Mouse (Mus musculus): Measurements from ENCODE around the gene Srrt. TPM values are rescaled to one million over a fixed set of nuclear protein-coding genes. Genes with fewer than 3 reads are reported as not detected.

Gene Srrt
- total RNA-seq, 2 experiments from 2014 or later = 223 to 232 TPM

DNA sequence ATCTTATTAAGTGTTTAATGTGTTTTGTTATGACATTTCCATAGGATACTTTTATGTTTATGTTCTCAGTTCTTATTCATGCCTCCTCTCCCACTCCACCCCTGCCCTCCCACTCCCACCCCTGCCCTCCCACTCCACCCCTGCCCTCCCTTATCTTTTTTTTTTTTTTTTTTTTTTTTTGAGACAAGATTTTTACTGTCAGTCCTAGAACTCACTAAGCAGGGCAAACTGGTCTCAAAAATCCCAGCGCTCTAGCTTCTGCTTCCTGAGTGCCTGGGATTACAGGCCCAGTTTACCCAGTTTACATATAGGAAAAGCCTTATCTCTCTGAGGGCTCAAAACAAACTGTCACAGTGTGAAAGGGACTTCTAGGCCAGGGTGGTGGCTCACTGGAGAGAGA lies 38.9 kb upstream of the Srrt start:
- no peak for DNase-seq (ENCODE audit: low spot score in 2 of 2)
- no peak overlapping the region for H3K27ac ChIP-seq
- TF ChIP-seq CTCF (conservative IDR thresholded peaks at IDR 0.05) = no peak
- no peak overlapping the region for H3K4me3 ChIP-seq

DNA sequence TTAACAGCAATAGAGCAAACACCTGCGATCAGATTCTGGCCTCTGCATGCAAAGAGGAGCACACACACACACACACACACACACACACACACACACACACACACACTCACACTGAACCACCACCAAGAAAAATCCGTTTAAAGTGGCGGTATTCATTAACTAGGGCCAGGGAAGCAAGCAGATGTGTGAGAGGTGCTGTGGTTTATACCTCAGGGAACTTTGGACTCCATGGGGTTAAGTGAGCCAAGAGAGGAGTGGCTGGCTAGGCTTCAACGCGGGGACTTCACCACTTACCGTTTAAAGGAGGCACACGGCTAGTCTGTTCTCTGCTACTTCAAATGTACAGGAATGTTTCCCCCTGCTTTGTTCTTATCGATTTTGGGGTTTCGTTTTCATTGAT lies 38.3 kb upstream of the Srrt start:
- H3K27ac ChIP-seq = no peak overlapping the region
- no peak for DNase-seq (ENCODE audit: low spot score in 2 of 2)
- no peak overlapping the region for H3K4me3 ChIP-seq
- TF ChIP-seq CTCF (conservative IDR thresholded peaks at IDR 0.05) = no peak

DNA sequence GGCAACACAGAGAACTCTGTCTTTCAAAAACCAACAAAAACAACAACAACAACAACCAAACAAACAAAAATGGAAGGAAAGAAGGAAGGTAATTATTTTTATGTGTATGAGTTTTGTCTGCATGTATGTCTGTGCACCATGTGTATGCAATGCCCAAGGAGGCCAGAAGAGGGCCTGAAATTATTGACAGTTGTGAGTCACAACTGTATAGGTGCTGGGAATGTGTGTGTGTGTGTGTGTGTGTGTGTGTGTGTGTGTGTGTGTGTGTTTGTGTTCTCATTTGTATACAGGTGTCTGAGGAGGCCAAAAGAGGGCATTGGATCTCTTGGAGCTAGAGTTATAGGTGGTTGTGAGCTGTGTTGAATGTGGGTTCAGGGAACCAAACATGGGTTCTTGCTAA lies 36.4 kb upstream of the Srrt start:
- TF ChIP-seq CTCF (conservative IDR thresholded peaks at IDR 0.05) = 0 out of 2 replicates have a peak, but pooled peaks have one; percentile 6
- H3K27ac ChIP-seq = no peak overlapping the region
- no peak for DNase-seq (ENCODE audit: low spot score in 2 of 2)
- H3K4me3 ChIP-seq = no peak overlapping the region

GRCm38 (mm10) chr5:137343412-137343811 lies 35.9 kb upstream of the Srrt start:
- DNase-seq (ENCODE audit: low spot score in 2 of 2) = no peak
- H3K4me3 ChIP-seq = no peak overlapping the region
- TF ChIP-seq CTCF (conservative IDR thresholded peaks at IDR 0.05) = no peak
- no peak overlapping the region for H3K27ac ChIP-seq

DNA sequence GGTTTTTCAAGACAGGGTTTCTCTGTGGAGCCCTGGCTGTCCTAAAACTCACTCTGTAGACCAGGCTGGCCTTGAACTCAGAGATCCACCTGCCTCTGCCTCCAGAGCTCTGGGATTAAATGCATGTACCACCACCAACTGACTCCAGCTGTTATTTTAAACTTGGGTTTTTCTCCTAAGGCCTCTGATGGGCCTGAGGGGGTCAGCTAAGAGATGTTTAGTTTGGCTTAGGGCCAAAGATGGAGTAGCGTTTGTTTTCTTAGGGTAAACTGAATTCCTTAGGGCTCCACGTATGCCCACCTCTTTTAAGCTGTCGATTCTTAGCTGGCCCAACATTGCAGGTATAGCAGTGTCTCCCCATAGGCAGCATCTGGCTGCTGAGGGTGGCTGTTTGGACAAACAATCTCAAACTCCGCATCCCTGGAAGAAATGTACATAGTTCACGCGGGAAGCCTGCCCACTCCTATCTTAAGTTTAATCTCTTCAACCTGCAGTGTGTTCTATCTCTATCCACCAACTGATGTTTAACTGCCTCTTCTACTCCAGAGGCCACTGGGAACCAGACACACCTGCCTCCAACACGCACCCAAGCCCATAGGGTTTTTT lies 35.0 kb upstream of the Srrt start:
- no peak for TF ChIP-seq CTCF (conservative IDR thresholded peaks at IDR 0.05)
- H3K4me3 ChIP-seq = no peak overlapping the region
- H3K27ac ChIP-seq = no peak overlapping the region
- DNase-seq (ENCODE audit: low spot score in 2 of 2) = no peak

GRCm38 (mm10) chr5:137340222-137340621 lies 32.7 kb upstream of the Srrt start:
- peak overlapping the region; percentile 81; the same call in 1 of the 2 replicates for H3K27ac ChIP-seq
- no peak for TF ChIP-seq CTCF (conservative IDR thresholded peaks at IDR 0.05)
- no peak for DNase-seq (ENCODE audit: low spot score in 2 of 2)
- H3K4me3 ChIP-seq = no peak overlapping the region; the same call in 1 of the 2 replicates

DNA sequence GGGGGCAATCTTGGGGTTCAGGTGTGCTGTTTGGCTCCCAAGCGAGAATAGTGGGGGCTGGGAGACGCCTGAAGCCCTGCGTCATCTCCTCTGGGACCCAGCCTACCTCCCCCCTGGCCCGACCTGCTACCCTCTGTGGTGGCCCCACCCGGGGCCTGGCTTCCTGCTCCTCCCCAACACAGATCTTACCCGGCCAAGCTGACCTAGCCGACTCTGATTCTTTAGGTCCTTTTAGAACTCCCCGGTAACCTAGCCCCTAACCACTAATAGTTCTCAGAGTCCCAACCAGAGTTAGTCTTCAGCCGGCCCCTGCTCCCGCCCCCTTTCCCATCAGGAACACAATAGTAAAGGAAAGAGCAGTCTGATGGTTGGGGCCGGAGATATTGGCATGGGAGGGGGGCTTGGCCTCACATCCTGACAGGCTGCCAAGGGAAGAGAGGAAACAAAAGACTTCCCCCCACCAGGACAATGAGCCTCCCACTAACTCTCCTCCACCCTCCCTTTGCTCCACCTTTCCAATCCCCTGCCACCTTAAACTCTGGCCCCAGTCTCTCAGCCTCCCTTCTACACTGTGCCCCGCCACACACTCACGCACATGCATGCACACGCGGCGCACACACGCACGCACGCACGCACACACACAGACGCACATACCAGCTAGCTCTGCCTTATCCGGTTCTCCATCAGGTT lies 32.0 kb upstream of the Srrt start:
- DNase-seq (ENCODE audit: low spot score in 2 of 2) = peak in 1 of 2 experiments; percentile 24
- Histone ChIP-seq H3K27ac (peak overlapping the region; percentile 81), H3K4me3 (peak overlapping the region; percentile 63)
- no peak for TF ChIP-seq CTCF (conservative IDR thresholded peaks at IDR 0.05)

GRCm38 (mm10) chr5:137338663-137339289 lies 31.3 kb upstream of the Srrt start:
- peak overlapping the region; percentile 63 for H3K4me3 ChIP-seq
- no peak for DNase-seq (ENCODE audit: low spot score in 2 of 2)
- H3K27ac ChIP-seq = peak overlapping the region; percentile 81
- TF ChIP-seq CTCF (conservative IDR thresholded peaks at IDR 0.05) = no peak

- peak; percentile 91 to 94 for DNase-seq (ENCODE audit: low spot score in 2 of 2)
- Histone ChIP-seq H3K27ac (peak overlapping the region; percentile 81), H3K4me3 (peak overlapping the region; percentile 63)
- no peak for TF ChIP-seq CTCF (conservative IDR thresholded peaks at IDR 0.05)
Measured at GRCm38 (mm10) chr5:137338256-137338655, 30.8 kb upstream of the Srrt start.

GRCm38 (mm10) chr5:137337190-137337589 lies 29.7 kb upstream of the Srrt start:
- Histone ChIP-seq H3K27ac (no peak overlapping the region), H3K4me3 (no peak overlapping the region)
- DNase-seq (ENCODE audit: low spot score in 2 of 2) = no peak
- TF ChIP-seq CTCF (conservative IDR thresholded peaks at IDR 0.05) = no peak

- TF ChIP-seq CTCF (conservative IDR thresholded peaks at IDR 0.05) = no peak
- Histone ChIP-seq H3K27ac (no peak overlapping the region), H3K4me3 (no peak overlapping the region)
- DNase-seq (ENCODE audit: low spot score in 2 of 2) = no peak
Measured at GRCm38 (mm10) chr5:137335066-137335465, 27.6 kb upstream of the Srrt start.

DNA sequence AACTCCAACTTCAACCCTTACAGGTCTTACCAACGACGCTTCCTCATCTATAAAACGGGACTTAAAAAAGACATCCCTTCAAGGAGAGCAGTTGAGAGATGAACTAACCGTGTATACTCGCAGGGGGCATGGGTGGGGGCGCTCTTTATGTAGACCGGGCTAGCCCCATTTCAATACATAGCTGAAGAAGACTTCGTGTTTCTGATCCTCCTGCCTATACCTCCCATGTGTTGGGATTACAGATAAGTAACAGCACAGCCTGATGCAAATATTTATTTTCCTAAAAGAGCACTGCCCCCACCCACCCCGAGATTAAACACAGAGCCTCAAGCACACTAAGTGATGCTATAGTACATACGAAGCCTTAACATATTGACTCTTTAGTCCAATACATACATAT lies 26.8 kb upstream of the Srrt start:
- no peak for TF ChIP-seq CTCF (conservative IDR thresholded peaks at IDR 0.05)
- Histone ChIP-seq H3K27ac (no peak overlapping the region), H3K4me3 (no peak overlapping the region; the same call in 1 of the 2 replicates)
- no peak for DNase-seq (ENCODE audit: low spot score in 2 of 2)

- H3K27ac ChIP-seq = peak within 1 kb of the TSS; percentile 75
- TF ChIP-seq CTCF (conservative IDR thresholded peaks at IDR 0.05) = peak; percentile 88
- H3K4me3 ChIP-seq = peak within 1 kb of the TSS; percentile 78
- DNase-seq (ENCODE audit: low spot score in 2 of 2) = peak; percentile 91 to 92
Measured at GRCm38 (mm10) chr5:137333512-137334174, 26.2 kb upstream of the Srrt start, which contains the start of gene Slc12a9. Slc12a9 (minus strand) TSS chr5:137333597.

All from layer of hippocampus, adult 2 months (tissue).